Mouse (Mus musculus) ES-E14 (cell line): ENCODE measurements around the gene Nkapd1. TPM values are rescaled to one million over a fixed set of nuclear protein-coding genes. Genes with fewer than 3 reads are reported as not detected.

Source experiments
- DNase-seq: peaks from one replicate; pipeline ENCODE4 v3.0.0-alpha.2; 2013; ENCODE audit warnings: low read depth, low spot score
- H3K27ac ChIP-seq: 2 replicates; pipeline ENCODE4 v1.5.1; 2012; ENCODE audit warnings: low read depth, mild to moderate bottlenecking, low read length, moderate library complexity, mixed read lengths; ENCODE audit not compliant: poor library complexity, insufficient read depth, severe bottlenecking
- H3K36me3 ChIP-seq: 2 replicates; pipeline ENCODE4 v1.6.1; 2012; ENCODE audit warnings: mild to moderate bottlenecking, low read length, moderate library complexity, mixed read lengths; ENCODE audit not compliant: control insufficient read depth, poor library complexity, insufficient read depth, severe bottlenecking
- H3K4me1 ChIP-seq, 2 experiments: fragments of 150-350 bp in 1 of 2; sonication (generic) in 1 of 2; 2 replicates each; pipeline ENCODE4 v1.6.1; 2012; ENCODE audit warnings: low read length in 2 of 2, mild to moderate bottlenecking in 1 of 2, mixed read lengths in 1 of 2; ENCODE audit not compliant: control insufficient read depth in 2 of 2, insufficient read depth in 2 of 2, poor library complexity in 1 of 2
- H3K4me3 ChIP-seq, 2 experiments: fragments of 150-350 bp in 1 of 2; sonication (generic) in 1 of 2; 2 replicates each; pipeline ENCODE4 v1.5.1; 2012; ENCODE audit warnings: low read length in 2 of 2, low read depth in 1 of 2, mild to moderate bottlenecking in 1 of 2, mixed read lengths in 1 of 2; ENCODE audit not compliant: insufficient read depth in 1 of 2, poor library complexity in 1 of 2, severe bottlenecking in 1 of 2
- H3K9ac ChIP-seq: 2 replicates; pipeline ENCODE4 v1.6.1; 2012; ENCODE audit warnings: low read depth, mild to moderate bottlenecking, low read length, mixed read lengths; ENCODE audit not compliant: poor library complexity, insufficient read depth, severe bottlenecking
- H3K9me3 ChIP-seq: fragments of 150-350 bp; sonication (generic); 2 replicates; pipeline ENCODE4 v1.6.1; 2012; ENCODE audit warnings: low read depth, mild to moderate bottlenecking, low read length; ENCODE audit not compliant: control insufficient read depth, insufficient read depth
- CHD2 ChIP-seq: IDR thresholded peaks from 2 replicates; pipeline ENCODE4 v1.6.1; 2014; ENCODE audit warnings: mild to moderate bottlenecking, low read depth, low read length, inconsistent platforms
- HCFC1 ChIP-seq: IDR thresholded peaks from 2 replicates; pipeline ENCODE4 v1.6.1; 2012; ENCODE audit warnings: low read length, inconsistent platforms, borderline replicate concordance; ENCODE audit not compliant: insufficient read depth
- MAFK ChIP-seq: IDR thresholded peaks from 2 replicates; pipeline ENCODE4 v1.6.1; 2014; ENCODE audit warnings: mild to moderate bottlenecking, low read depth, low read length, inconsistent platforms; ENCODE audit not compliant: insufficient read depth
- ZC3H11A ChIP-seq: IDR thresholded peaks from 2 replicates; pipeline ENCODE4 v1.6.1; 2012; ENCODE audit warnings: low read depth, mild to moderate bottlenecking, inconsistent platforms, low read length, borderline replicate concordance
- ZNF384 ChIP-seq: IDR thresholded peaks from 2 replicates; pipeline ENCODE4 v1.6.1; 2012; ENCODE audit warnings: low read depth, low read length, inconsistent platforms
- in situ Hi-C, 2 experiments: fragments of 600-800 bp; cut with MboI; formaldehyde crosslinking; loops; one replicate each; pipeline ENCODE4 v1.15.1; 2025; ENCODE audit warnings: low sequenced_read_pairs in 2 of 2, inconsistent platforms in 1 of 2; ENCODE audit not compliant: unreplicated experiment in 2 of 2
- total RNA-seq: library from RNA; depleted of rRNA; stranded (reverse); fragments of 300-350 nt; gene quantifications from 2 replicates; pipeline ENCODE4 v1.2.3, GENCODE M21; 2012; rRNA removed

Nkapd1 gene
- total RNA-seq, 1 experiment = 16.1 TPM

DNA sequence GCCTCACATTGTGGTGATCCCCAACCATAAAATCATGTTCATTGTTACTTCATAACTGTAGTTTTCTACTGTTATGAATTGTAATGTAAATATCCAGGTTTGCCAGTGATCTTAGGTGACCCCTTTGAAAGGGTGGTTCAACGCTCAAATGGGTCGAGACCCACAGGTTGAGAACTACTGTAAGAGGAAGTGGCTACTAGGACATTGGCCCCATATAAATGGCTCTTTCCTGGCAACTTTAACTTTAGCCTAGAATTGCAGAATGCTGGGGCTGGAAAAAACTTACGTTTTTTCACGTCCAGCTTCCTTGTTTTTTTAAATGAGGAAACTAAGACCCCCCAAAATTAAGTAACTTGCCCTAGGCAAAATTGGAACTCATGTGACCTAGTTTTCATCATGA is 49.9 kb downstream of the Nkapd1 start:
- H3K27ac ChIP-seq = no peak overlapping the region
- no peak for DNase-seq
- no peak overlapping the region for H3K4me3 ChIP-seq
- H3K9me3 ChIP-seq = no peaks in the 10 kb centered on the region
- no peaks in the 10 kb centered on the region for H3K4me1 ChIP-seq
- no peak overlapping the region for H3K9ac ChIP-seq
- no peaks in the 10 kb centered on the region for H3K36me3 ChIP-seq
- TF ChIP-seq HCFC1 (no peak), MAFK (no peak), ZNF384 (no peak), ZC3H11A (no peak), CHD2 (no peak)
- in situ Hi-C loops = no loop called here

DNA sequence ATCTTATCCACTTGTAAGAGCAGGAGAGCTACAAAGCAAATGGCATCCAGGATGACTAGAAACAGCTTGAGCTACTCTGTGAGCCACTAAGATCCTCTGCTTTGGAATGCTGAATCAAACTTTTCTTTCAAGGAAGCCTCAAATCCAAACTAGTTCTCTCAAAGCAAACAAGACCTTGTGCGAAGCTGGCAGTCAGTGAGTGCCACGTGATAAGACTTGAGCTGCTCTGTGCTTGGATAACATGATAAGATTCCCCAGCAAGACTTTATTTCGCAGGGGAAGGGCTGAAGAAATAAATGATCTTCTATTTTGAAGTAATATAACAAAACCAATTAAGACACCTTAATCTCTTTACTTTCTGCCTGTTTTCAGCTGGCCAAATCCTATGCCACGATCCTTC is 51.3 kb downstream of the Nkapd1 start:
- H3K4me3 ChIP-seq = no peak overlapping the region
- 0 out of 4 replicates have a peak, but pooled peaks cover 0 to 2% of the 10 kb centered on the region in 2 experiments for H3K4me1 ChIP-seq
- H3K27ac ChIP-seq = no peak overlapping the region
- H3K9ac ChIP-seq = no peak overlapping the region
- no peaks in the 10 kb centered on the region for H3K9me3 ChIP-seq
- H3K36me3 ChIP-seq = no peaks in the 10 kb centered on the region
- no peak for DNase-seq
- in situ Hi-C loops = no loop called here
- TF ChIP-seq ZC3H11A = no peak
- TF ChIP-seq MAFK = no peak

DNA sequence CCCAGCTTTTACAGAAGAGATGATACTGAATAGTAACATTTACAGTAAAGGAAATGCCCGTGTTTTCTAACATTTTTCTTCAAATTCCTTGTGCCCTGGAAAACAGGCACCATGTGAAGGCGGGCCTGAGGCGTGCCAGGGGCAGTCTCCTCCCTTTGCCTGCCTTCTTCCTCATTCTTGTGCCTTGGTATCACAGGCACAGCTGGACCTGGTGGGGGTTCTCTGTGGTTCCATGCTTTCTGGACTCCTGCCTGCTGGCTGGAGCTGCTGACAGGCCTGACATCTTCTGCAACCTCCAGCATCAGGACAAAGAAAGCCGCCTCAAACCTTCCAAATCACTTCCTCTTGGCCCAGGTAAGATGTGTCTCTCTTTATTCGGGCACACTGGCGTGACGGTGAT is 52.1 kb downstream of the Nkapd1 start:
- Histone ChIP-seq H3K9ac (no peak overlapping the region), H3K27ac (no peak overlapping the region), H3K4me3 (no peak overlapping the region), H3K4me1 (0 out of 4 replicates have a peak, but pooled peaks cover 0 to 3% of the 10 kb centered on the region in 2 experiments), H3K9me3 (no peaks in the 10 kb centered on the region), H3K36me3 (no peaks in the 10 kb centered on the region)
- TF ChIP-seq ZNF384 (no peak), ZC3H11A (no peak), MAFK (no peak), HCFC1 (no peak), CHD2 (no peak)
- DNase-seq = no peak
- in situ Hi-C loops = no loop called here

DNA sequence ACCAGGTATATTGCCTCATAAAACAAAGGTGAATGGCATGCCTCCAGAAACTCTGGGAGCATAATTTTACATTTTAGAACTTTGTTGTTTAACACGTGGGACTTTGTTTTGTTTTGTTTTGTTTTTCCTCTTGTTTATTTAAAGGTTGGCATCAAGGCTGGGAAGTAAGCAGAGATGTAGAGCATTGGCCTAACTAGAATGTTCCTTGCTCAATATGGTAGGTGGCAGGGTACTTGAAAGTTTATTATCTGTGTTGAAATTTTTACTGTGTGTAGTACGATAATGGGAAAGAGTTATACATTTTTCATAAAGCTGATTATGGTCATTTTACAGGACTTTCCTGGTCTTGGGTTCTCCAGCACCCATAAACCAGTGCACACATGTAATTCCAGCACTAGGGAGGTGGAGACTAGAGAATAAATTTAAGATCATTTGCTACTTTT is 55.3 kb downstream of the Nkapd1 start:
- Histone ChIP-seq H3K36me3 (no peaks in the 10 kb centered on the region), H3K9ac (no peak overlapping the region), H3K4me3 (no peak overlapping the region), H3K27ac (no peak overlapping the region), H3K4me1 (0 out of 4 replicates have a peak, but pooled peaks cover 0 to 3% of the 10 kb centered on the region in 2 experiments), H3K9me3 (no peaks in the 10 kb centered on the region)
- TF ChIP-seq MAFK (no peak), HCFC1 (no peak)
- DNase-seq = no peak
- in situ Hi-C loops = no loop called here

DNA sequence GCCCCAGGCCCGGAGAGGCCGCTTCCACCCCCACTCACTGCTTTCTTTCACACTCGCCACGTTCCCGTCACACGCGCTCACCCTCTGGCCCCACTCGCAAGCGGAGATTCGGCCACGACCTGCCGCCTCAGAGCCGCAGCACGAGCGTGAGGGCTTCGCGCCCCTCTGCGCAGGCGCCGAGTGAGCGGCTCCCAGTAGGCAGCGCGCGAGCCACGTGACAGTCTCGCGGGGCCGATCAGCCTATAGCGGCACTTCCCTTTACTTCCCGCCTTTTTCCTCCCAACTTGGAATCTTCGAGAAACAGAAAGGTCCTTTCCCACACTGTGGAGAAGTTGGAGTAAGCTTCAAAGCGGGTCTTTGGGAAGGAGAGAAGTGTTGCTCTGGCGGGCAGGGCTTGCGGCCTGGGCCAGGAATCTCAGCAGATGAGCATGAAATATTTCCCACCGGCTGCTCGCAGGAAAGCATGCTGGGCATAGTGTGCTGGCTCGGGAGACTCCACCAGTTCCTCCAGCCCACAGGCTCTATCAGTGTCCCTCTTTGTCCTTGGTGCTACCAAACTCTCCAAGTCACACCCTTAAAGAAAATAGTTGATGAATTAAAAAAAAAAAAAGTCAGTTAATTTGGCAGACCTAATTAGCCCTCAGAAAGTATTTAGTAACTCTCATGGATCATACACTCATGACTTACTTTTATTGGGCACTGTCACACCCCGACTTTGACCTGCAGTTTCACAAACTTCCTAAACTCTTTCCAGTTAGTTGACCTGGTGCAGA is 55.9 kb downstream of the Nkapd1 start, which contains the start of gene Tex12:
Gene Tex12, minus strand, starts transcription at position 181 of the 773 bp plus-strand sequence.
- H3K4me1 ChIP-seq = 0 out of 4 replicates have a peak, but pooled peaks cover 0 to 3% of the 10 kb centered on the region in 2 experiments
- DNase-seq = peak; percentile 33
- H3K4me3 ChIP-seq = peak within 1 kb of the TSS in 1 of 2 experiments; percentile 33; a peak in 1 of 4 replicates
- in situ Hi-C loops = no loop called here
- no peaks in the 10 kb centered on the region for H3K36me3 ChIP-seq
- no peak within 1 kb of the TSS for H3K27ac ChIP-seq
- TF ChIP-seq CHD2 (peak; percentile 48; the same call in 1 of the 2 replicates), HCFC1 (no peak)
- H3K9me3 ChIP-seq = no peaks in the 10 kb centered on the region
- peak within 1 kb of the TSS; percentile 37; the same call in 1 of the 2 replicates for H3K9ac ChIP-seq

Other genes starting within 250 kb of the Nkapd1 start
- 9.4 and 18.3 TPM in 2 replicates for gene Plet1, start 122.9 kb downstream of the Nkapd1 start, total RNA-seq
- gene Pts, start 88.7 kb downstream of the Nkapd1 start, total RNA-seq = 6.8 and 7.6 TPM in 2 replicates
- gene Il18, start 62.6 kb downstream of the Nkapd1 start, total RNA-seq = 0.32 and 0.49 TPM in 2 replicates
- 0.22 and 0.26 TPM in 2 replicates for gene Bco2, start 62.3 kb downstream of the Nkapd1 start, total RNA-seq
- 0.94 TPM in 1 of 2 replicates, not detected in the other for gene Tex12, start 56.1 kb downstream of the Nkapd1 start, total RNA-seq
- 160 and 168 TPM in 2 replicates for gene Sdhd, start 13.7 kb downstream of the Nkapd1 start, total RNA-seq
- gene Timm8b, start 13.6 kb downstream of the Nkapd1 start, total RNA-seq = 133 and 179 TPM in 2 replicates
- 2.3 and 3.3 TPM in 2 replicates for gene Pih1d2, start 143 bp downstream of the Nkapd1 start, total RNA-seq
- gene Dlat, start 42.3 kb upstream of the Nkapd1 start, total RNA-seq = 43.4 and 46.3 TPM in 2 replicates
- 4.1 and 6.4 TPM in 2 replicates for gene Dixdc1, start 122.1 kb upstream of the Nkapd1 start, total RNA-seq
- 2.2 and 2.3 TPM in 2 replicates for gene 2310030G06Rik, start 129.1 kb upstream of the Nkapd1 start, total RNA-seq
- gene Cryab, start 133.9 kb upstream of the Nkapd1 start, total RNA-seq = 18.9 and 57.4 TPM in 2 replicates
- gene Hspb2, start 134.9 kb upstream of the Nkapd1 start, total RNA-seq = 9.6 and 10.9 TPM in 2 replicates
- 5.8 and 7.6 TPM in 2 replicates for gene Fdxacb1, start 150.8 kb upstream of the Nkapd1 start, total RNA-seq
- gene Alg9, start 157.6 kb upstream of the Nkapd1 start, total RNA-seq = 30.8 and 49.1 TPM in 2 replicates
- 6.8 and 7.0 TPM in 2 replicates for gene 1110032A03Rik, start 158.1 kb upstream of the Nkapd1 start, total RNA-seq
- gene Ppp2r1b, start 227.8 kb upstream of the Nkapd1 start, total RNA-seq = 29.5 and 41.6 TPM in 2 replicates